In the genomic region with DNA sequence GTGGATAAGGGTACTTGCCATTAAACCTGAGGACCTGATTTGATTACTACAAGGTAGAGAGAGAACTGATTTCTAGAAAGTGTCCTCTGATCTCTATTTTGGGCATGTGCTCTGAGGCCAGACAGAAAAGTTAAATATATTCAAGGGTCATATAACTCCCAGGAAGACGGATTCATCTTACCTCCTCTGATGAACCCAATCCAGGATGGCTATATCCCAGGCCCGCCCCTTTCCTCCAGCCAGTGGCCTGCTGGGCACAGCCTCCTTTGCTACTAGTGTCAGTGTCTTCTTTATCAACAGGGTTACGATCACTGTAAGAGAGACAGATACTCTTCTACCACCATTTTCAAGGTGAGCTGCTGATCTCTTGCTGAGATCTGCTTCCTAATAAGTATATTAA, we compare ENCODE assay signal across 17 mouse cellular contexts.
"Had no signal": no experiment of that assay in that cellular context is flagged by ENCODE, and none has a peak within 500 bp of the region (broad histone marks: within the 10 kb centered on the region; RNA-seq: fewer than 3 reads in every experiment).

No protein-coding gene starts in this region.

- DNase-seq: lung, adult 18-20 months; lung, embryonic 14.5 days; lung, postnatal 10 days; lung, postnatal 4 days; midbrain, embryonic 14.5 days; retina, postnatal 1 day; right cerebral cortex, adult 18-20 months; right cerebral cortex, postnatal 25 days; right cerebral cortex, postnatal 4 days; thymus, adult 2 months; thymus, postnatal 25 days; thymus, postnatal 4 days had no signal

- H3K27me3 ChIP-seq: midbrain, embryonic 12.5 days; neural tube, embryonic 12.5 days; stomach, embryonic 15.5 days had no signal

- H3K4me3 ChIP-seq: midbrain, embryonic 10.5 days; midbrain, embryonic 12.5 days; neural tube, embryonic 12.5 days; stomach, embryonic 15.5 days had no signal

- H3K9ac ChIP-seq: lung, embryonic 14.5 days; midbrain, embryonic 12.5 days; neural tube, embryonic 12.5 days; stomach, embryonic 15.5 days had no signal

- H3K9me3 ChIP-seq: midbrain, embryonic 10.5 days; midbrain, embryonic 12.5 days; neural tube, embryonic 12.5 days; stomach, embryonic 15.5 days had no signal

- H3K4me2 ChIP-seq: lung, embryonic 14.5 days; midbrain, embryonic 12.5 days; neural tube, embryonic 12.5 days; stomach, embryonic 15.5 days had no signal

- H3K27ac ChIP-seq: midbrain, embryonic 10.5 days; midbrain, embryonic 12.5 days; neural tube, embryonic 12.5 days; stomach, embryonic 15.5 days; stomach, postnatal 0 days had no signal
